Mouse (Mus musculus): Measurements from ENCODE around the gene Tpm1. TPM values are rescaled to one million over a fixed set of nuclear protein-coding genes. Genes with fewer than 3 reads are reported as not detected.

Gene Tpm1
- total RNA-seq, 2 experiments from 2014 or later: 194 to 199 TPM

DNA sequence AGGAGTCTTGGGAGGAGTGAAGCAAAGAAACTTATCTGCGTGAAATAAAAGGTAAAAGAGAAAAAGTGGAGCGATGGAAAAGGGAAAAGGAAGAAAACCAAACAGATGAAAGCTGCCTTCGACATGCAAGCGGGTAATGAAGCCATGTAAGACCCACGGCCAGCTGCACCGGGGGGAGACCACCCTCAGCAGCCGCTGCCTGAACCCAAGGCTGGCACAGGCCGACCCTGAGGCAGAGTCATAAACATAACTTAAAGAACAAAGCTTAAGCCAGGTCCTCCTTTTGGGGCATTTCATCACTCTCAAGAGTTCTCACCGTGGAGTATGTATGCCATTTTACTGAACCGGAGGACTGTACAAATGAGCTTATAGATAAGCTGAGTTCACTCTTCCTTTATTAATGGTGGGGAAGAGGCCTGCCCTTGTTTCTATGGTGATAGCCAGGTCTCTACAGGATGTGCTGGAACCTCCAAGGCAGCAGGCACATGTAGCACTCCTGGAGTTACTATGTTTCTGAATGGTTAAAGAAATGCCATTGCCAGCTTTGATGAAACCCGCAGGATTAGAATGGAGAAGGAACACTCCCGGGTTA is 21.0 kb downstream of the Tpm1 start:
- no peak for DNase-seq (ENCODE audit: low spot score in 2 of 2)

DNA sequence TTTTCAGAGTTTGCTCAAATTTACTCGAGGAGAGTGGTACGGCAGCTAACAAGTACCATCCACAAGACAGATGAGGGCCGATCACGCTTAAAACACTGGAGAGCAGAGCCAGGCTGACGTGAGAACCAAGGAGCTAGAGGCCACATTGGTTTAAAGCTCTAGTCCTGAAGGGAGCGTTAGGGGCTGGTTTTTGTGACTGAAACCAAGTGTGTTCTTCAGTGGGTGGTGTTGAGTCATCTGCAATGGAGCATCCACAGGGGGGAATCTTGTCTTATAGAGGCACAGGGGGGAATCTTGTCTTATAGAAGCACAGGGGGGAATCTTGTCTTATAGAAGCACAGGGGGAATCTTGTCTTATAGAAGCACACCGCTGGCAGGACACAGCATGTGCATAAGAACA is 22.3 kb downstream of the Tpm1 start:
- DNase-seq (ENCODE audit: low spot score in 2 of 2): no peak

DNA sequence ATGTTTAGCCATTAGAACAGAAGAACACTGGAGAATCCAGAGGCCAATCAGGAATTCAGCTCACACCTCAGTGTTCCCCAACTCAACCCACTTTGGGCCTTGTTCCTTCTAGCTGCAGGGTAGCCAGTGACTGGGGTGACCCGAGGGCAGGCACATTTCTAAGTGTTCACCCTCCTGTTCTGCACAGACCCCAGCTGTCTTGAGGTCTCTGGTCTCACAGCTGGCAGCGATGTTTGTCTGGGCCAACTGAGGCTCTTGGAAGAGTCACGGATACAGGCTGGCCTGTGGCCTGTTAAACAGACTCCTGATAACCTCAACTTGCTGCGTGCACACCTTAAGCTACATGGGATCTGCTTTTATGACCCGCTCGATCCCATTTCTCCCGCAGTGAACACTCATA is 23.1 kb downstream of the Tpm1 start:
- no peak for DNase-seq (ENCODE audit: low spot score in 2 of 2)

DNA sequence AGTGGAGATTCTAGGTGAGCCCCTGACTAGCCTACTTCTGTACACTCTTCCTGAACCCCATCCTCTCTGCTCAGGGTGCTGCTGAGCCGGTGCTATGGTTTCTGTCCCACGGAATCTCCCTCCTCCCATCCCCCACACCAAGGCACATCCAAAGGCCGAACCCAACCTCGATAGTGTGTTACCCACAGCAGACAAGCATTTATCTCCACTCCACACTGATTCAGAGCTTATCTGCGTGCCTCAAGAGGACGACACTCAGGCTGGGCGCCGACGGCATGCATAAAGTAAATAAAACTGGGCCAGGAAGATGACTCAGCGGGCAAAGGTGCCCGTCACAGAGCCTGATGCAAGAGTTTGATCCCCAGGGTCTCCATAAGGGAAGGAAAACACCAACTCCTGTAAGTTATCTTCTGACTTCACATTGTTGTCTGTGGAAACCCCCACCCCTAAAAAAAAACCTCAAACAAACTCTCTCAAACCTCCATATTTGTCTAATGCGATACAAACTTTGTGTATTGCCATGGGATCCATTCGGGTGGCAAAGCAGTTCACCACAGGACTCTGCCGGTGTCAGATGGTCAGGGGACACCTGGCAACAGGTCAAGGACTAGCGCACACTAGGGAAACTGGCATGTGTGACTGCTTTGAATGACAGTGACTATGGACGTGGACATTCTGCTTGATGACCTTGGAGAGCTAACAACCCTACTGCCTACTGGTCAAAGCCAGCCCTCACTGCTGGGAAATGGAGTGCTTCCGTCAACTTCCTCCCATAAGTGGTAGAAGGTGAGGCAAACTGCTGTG is 24.1 kb downstream of the Tpm1 start:
- no peak for DNase-seq (ENCODE audit: low spot score in 2 of 2)

DNA sequence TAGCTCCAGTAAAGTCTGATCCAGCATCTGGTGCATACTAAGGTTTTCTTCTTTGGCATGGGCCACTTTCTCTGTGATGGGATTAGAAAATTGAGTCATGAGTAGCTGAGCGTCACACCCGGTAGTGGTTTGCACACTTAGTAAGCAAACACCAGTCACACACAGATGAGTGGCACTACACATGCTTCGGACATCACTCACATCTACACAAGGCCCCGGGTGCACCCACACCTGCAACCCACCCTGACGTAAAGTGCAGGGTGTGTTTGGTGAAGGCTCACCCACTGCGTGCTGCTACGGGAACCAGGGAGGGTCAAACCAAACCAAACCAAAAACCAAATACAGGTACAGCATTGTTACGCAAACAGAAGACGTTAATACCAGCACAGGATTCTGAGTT is 25.8 kb downstream of the Tpm1 start:
- DNase-seq (ENCODE audit: low spot score in 2 of 2): no peak

DNA sequence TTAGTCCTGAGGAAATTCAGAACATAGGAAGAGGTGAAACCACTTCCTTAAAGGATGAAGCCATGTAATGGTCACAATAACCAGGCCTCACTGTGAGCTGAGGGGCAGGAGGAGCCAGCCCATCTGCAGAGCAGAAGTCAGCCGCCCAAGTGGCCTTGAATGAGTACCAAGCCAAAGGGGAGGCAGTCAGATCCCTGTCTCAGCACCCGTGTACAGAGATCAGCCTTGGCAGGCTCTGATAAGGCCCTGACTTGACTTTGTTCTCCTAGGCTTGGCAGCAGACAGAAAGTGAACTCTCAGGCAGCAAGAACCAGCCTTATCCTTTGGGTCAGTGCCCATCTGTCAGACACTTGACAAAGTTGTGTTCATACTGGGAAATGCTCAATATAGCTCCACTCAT is 29.1 kb downstream of the Tpm1 start:
- DNase-seq (ENCODE audit: low spot score in 2 of 2): no peak

DNA sequence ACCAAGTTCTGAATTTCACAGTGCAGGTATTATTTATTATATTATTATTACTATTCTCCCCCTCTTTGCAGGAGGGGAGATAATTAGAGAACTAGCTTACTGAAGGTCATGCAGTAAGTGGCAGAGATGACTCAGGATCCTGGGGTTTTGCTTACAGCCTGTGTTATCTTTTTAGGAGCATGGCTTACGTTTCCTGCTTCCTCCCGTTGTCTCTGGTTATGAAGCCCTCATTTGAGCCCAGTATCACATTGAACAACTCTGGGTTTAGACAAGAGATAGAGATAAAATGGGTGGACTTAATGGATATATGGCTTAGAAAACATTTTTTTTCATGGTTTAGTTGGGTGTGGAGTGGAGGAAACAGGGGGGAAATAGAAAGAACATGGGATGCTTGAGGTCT is 35.7 kb downstream of the Tpm1 start:
- no peak for DNase-seq (ENCODE audit: low spot score in 2 of 2)

DNA sequence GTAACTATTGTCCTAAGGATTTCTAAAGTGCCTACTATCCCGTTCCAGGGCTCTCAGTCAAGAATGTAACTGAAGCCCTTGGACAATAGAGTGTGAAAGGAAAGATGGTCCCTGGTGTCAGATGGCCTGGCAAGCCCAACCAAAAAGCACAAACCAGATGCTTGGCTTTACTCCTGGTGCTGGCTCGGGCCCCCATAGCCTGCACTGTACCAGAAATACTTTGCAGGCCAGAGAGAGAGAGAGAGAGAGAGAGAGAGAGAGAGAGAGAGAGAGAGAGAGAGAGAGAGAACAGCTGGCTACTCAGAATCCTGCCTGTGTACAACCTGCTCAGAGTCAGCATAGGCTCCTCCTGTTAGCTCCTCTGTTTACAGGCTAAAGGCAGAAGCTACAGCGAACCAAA is 36.7 kb downstream of the Tpm1 start:
- DNase-seq (ENCODE audit: low spot score in 2 of 2): no peak

DNA sequence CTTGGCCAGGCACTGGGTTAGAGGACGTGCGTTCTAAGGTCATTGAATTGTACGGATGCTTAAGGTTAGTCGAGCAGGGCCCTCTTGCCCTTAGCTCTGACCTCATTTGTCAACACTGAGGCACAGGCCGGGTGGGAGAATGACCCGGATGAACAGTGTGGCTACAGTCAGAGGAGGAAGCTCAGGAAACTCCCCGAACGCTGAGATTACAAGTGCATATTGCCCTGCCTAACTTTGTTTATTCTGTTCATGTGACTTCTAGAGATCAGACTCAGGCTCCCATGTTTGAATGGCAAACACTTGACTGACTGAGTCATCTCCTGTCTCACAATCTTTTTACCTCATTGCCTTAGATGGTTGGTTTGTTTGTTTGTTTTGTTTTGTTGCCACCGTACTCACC is 37.7 kb downstream of the Tpm1 start:
- DNase-seq (ENCODE audit: low spot score in 2 of 2): no peak

DNA sequence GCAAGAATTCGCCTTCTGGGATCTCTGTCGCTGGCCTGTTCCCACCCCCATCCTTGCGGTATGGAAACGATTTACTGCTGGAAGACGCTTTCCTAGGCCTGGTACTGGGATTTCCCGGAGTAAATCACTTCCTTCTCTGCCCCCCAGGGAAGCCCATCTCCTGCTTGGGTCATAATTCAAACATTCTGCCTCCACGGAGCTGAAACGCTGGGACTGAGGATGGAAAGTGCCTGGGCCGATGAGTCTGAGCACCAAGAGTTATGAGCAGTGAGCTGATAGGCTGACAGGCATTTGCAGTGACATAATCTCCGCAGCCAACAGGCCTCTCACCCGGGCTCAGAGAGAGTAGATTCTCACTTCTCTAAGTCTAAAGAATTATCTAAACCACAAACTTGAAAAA is 40.4 kb downstream of the Tpm1 start:
- no peak for DNase-seq (ENCODE audit: low spot score in 2 of 2)

DNA sequence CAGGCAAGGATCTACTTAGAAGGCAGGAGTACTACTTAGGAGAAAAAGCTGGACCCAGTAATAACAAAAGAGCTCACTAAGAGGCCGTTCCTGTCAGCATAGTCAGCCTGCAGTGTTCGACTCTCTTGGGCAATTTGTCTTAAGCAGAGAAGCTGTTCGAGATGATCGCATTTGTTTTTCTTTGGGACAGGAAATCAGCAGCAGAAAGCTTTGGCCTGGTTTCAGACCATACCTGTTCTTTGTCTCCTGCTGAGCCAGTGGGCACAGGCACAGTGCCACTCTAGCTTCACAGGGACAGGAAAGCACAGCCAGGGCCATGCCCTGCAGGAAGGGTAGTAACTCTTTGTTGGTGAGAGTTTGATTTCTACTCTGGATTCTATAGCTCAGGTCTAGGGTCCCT is 42.8 kb downstream of the Tpm1 start:
- no peak for DNase-seq (ENCODE audit: low spot score in 2 of 2)

DNA sequence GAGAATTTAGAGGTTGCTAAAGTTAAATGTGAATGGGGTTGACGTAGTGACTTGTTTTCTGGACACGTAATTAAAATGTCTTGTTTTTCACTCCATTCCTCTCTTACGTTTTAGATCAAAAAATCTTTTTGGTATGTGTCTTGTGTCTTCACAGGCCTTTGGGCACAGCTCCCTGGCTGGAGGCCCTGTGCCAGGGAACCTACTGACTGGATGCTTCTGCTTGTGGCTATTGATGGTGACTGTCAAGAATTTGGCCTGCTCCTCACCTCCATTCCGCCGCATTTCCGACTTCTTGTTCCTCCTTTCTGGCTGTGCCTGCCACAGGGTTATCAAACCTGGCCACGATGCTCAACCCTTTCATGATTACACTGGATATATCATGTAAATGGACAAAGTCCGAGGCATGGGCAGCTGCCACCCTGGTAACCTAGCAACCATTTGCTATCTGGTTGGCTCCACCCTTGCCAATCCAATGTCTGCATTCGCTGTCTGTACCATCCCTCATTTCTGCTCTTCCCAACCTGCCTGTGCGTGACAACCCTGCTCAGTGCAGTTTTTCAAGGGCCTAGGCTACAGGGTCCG is 44.0 kb downstream of the Tpm1 start:
- DNase-seq (ENCODE audit: low spot score in 2 of 2): peak in 1 of 2 experiments; percentile 12

DNA sequence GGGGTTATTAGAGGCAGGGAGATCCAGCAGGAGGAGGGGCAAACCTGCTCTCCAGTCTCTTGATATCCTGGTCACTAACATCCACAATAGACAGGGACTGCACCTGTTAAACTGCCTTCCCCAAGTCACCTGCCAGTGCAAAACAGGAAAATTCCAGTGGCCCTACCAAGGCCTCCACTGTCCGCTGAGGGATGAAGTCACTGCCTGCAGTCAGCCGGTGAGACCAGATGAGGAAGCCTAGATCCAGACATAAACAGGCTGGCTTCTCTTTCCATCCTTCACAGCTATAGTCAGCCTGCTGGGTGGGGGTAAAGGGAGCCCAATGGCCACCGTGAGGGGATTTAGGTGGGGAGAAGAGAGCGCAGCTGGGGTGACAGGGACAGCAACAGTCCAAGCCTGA is 45.5 kb downstream of the Tpm1 start:
- no peak for DNase-seq (ENCODE audit: low spot score in 2 of 2)

DNA sequence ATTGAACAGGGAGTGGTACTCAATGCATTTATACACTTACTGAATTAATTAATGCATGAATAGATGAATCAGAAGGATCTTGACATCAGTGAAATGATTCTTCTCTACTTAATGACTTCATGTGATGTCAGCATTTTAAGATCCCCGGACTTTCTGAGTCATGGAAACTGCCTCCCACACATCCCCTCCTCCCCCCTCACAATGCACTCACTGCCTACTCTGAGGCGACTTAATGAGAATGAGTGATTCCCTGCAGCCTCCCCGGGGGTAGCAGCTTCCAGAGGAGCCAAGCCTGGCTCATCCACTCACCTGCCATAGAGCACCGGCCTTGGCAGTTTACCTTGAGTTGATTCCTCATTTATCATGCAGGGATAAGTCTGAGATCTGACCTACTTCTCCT is 46.0 kb downstream of the Tpm1 start:
- DNase-seq (ENCODE audit: low spot score in 2 of 2): peak in 1 of 2 experiments; percentile 20

DNA sequence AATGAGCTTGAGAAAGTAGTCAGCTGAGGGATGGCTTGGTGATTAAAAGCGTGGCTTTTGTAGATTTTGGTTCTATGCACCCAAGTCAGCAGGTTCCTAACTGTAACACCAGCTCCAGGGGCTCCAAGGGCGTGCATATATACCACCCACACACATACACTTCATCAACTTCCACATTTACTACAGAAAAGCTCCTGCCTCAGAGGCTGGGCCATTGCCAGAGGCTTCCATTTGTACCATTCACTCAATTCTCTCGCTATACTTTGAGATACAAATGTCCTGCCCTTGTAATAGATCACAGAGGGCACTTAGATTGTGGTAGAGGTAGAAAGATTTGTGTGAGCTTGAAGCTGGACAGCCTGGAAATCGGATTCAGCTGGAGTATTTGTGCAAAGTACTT is 47.7 kb downstream of the Tpm1 start:
- no peak for DNase-seq (ENCODE audit: low spot score in 2 of 2)

DNA sequence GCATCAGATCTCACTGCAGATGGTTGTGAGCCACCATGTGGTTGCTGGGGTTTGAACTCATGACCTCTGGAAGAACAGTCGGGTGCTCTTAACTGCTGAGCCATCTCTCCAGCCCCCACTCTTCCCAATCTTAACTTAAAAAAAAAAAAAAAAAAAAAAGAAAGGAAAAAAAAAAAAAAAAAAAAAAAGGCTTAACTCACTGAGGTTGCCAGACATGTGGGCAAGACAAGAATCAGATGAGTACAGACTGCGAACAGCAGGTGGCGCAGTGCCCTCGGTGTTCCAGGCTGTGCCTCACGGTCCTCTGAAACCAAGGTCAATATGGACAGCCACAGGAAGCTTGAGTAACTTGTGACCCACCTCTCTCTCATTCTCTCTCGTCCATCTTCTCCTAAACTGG is 48.2 kb downstream of the Tpm1 start:
- DNase-seq (ENCODE audit: low spot score in 2 of 2): peak; percentile 30 to 75

DNA sequence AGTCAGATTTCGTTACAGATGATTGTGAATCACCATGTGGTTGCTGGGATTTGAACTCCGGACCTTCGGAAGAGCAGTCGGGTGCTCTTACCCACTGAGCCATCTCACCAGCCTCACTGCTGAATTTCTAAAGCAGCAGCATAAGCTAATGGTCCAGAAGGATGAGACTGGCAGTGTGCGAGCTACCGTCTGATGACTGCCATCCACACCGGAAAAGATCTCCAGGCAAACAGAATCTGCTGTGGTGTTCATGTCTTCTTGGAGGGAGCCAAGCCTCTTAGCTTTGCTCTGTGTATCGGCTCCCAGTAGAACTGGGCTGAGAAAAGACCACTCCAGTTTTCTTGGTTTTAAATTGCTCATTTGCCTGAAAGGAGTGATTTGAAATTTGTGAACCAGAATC is 49.5 kb downstream of the Tpm1 start:
- DNase-seq (ENCODE audit: low spot score in 2 of 2): peak in 1 of 2 experiments; percentile 54

DNA sequence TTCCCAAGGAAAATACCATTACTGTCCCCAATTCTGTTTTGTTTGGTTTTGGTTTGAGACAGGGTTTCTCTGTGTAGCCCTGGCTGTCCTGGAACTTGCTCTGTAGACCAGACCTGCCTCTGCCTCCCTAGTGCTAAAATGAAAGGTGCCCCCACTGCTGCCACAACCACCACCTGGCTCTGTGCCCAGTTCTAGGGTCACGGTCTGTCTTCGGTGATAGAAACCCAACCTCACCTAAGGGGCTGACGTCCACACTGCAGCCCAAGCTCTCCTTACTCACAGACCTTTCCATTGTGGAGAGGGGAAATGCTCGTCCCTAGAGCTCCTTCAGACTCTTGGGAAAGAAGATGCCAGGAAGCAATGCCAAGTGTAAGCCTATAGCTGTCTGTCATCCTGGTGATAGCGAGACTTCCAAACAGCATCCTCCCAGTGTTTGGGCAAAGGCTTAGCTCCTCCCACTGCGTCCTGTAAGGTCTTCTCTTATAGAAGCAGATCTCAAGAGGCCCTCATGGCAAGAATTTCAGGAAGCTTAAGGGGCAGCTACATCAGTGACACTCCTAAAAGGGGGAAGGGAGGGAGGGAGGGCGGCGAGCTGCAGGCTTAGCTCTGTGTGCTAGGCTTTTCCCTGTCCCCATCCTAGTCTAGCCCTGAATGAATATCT is 57.3 kb downstream of the Tpm1 start:
- DNase-seq (ENCODE audit: low spot score in 2 of 2): no peak

DNA sequence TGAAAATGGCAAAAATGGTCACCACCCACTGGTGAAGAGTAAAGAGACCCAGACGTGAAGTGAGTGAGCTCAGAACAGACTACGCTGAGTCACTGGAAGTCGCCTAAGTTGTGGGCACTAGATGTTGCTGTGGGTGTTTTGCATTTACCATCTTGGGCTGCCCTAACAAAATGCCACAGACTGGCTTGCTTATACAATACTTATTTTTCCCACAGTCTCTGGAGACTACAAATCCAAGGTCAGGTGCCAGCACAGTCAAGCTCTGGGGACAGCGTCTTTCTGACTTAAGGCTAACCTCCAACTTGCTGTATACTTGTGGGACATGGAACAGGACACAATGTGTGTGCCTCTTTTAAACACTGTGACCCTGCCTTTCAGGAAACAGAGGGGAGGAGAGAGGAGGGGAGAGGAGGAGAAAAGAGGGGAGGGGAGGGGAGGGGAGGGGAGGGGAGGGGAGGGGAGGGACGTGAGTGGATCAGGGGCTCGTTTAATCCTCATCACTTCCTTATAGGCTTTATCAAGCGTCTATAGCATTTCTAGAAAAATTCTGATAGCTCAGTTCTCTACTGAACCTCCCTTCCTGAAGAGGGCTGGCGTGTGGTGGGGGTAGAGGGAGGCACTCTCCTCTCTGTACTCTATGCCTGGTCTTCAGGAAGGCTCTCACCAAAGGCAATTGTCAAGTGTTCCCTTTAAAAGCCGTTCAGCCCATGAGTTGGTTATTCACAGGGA is 58.0 kb downstream of the Tpm1 start:
- DNase-seq (ENCODE audit: low spot score in 2 of 2): no peak

DNA sequence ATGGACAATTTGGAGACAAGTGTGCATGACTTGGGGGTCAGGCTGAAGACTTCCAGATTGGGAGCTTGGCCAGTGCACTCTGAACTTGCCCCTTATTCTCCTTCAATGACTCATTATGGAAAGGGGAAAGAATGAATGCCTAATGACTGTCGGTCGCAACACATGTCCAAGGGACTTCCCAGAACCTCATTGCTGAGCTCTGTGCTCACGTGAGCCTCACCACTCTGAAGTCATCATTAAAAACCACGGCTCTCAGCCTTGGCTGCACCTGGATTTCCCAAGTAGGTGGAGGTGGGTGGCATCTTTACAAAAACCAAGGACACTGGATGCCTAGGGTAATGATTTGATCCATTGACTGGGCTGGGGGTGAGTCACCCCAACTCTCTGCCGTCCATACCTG is 59.2 kb downstream of the Tpm1 start:
- no peak for DNase-seq (ENCODE audit: low spot score in 2 of 2)

DNA sequence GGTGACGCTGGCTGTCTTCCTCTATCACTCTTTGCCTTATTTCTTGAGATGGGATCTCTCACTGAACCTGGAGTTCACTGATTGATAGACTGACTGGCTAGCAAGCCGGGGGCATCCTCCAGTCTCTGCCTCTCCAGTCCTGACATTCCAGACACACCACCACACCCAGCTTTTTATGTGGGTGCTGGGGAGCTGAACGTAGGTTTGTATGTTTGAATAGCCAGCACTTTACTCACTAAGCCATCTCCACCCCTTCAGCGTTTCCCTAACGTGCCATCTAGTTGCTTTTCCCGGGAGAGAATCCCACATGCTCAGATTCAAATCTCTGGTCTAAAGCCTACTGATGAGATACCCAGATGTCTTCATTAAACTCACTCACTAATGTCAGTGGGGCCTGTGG is 59.6 kb downstream of the Tpm1 start:
- no peak for DNase-seq (ENCODE audit: low spot score in 2 of 2)
